Mouse (Mus musculus): ENCODE data around the gene Sirt7. TPM values are rescaled to one million over a fixed set of nuclear protein-coding genes. Genes with fewer than 3 reads are reported as not detected.

Sirt7 gene
- polyA plus RNA-seq, 1 experiment from 2014 or later: 28.6 TPM

- H3K4me1 ChIP-seq (ENCODE audit: control insufficient read depth, insufficient read depth, low read length): peaks cover 18% of the 10 kb centered on the region
- no peaks in the 10 kb centered on the region for H3K9me3 ChIP-seq (ENCODE audit: control insufficient read depth, low read length)
- WGBS: under 1% methylated on average over 81 of the region's 95 CpGs
- no peaks in the 10 kb centered on the region for H3K36me3 ChIP-seq (ENCODE audit: control insufficient read depth, insufficient read depth, low read length)
- no peak overlapping the region for H3K27ac ChIP-seq (ENCODE audit: low read depth, low read length)
- peaks cover 66% of the 10 kb centered on the region for H3K27me3 ChIP-seq (ENCODE audit: control insufficient read depth, insufficient read depth, low read length)
- peak overlapping the region; percentile 77 for H3K4me2 ChIP-seq (replicated peaks; ENCODE audit: low read depth, low read length)
- H3K9ac ChIP-seq (ENCODE audit: low read depth, low read length): peak overlapping the region; percentile 44
- peak overlapping the region; percentile 36 for H3K4me3 ChIP-seq (ENCODE audit: low read length)
- peak; percentile 60; the same call in 1 of the 2 replicates for ATAC-seq (ENCODE audit: low FRiP score, low TSS enrichment)
Measured at GRCm38 (mm10) chr11:120660301-120661075, 35.4 kb upstream of the Sirt7 start.

- Histone ChIP-seq H3K27me3 (ENCODE audit: control insufficient read depth, insufficient read depth, low read length) (peaks cover 60% of the 10 kb centered on the region), H3K4me2 (replicated peaks; ENCODE audit: low read depth, low read length) (peak overlapping the region; percentile 77), H3K27ac (ENCODE audit: low read depth, low read length) (no peak overlapping the region), H3K4me3 (ENCODE audit: low read length) (peak overlapping the region; percentile 36), H3K9me3 (ENCODE audit: control insufficient read depth, low read length) (no peaks in the 10 kb centered on the region), H3K4me1 (ENCODE audit: control insufficient read depth, insufficient read depth, low read length) (peaks cover 18% of the 10 kb centered on the region), H3K36me3 (ENCODE audit: control insufficient read depth, insufficient read depth, low read length) (no peaks in the 10 kb centered on the region), H3K9ac (ENCODE audit: low read depth, low read length) (peak overlapping the region; percentile 44)
- peak; percentile 25 for ATAC-seq (ENCODE audit: low FRiP score, low TSS enrichment)
- whole genome bisulfite sequencing: 1% methylated on average over 49 of the region's 50 CpGs
Measured at GRCm38 (mm10) chr11:120659509-120660300, 34.7 kb upstream of the Sirt7 start.

- Histone ChIP-seq H3K9me3 (ENCODE audit: control insufficient read depth, low read length) (no peaks in the 10 kb centered on the region), H3K27ac (ENCODE audit: low read depth, low read length) (no peak overlapping the region), H3K27me3 (ENCODE audit: control insufficient read depth, insufficient read depth, low read length) (peaks cover 60% of the 10 kb centered on the region), H3K4me1 (ENCODE audit: control insufficient read depth, insufficient read depth, low read length) (peaks cover 18% of the 10 kb centered on the region), H3K9ac (ENCODE audit: low read depth, low read length) (no peak overlapping the region), H3K36me3 (ENCODE audit: control insufficient read depth, insufficient read depth, low read length) (no peaks in the 10 kb centered on the region), H3K4me2 (replicated peaks; ENCODE audit: low read depth, low read length) (peak overlapping the region; percentile 5; the same call in 1 of the 2 replicates), H3K4me3 (ENCODE audit: low read length) (no peak overlapping the region; the same call in 1 of the 2 replicates)
- ATAC-seq (ENCODE audit: low FRiP score, low TSS enrichment): peak; percentile 36; the same call in 1 of the 2 replicates
- 2% methylated on average over 24 of the region's 24 CpGs for WGBS
Measured at GRCm38 (mm10) chr11:120658876-120659410, 33.9 kb upstream of the Sirt7 start.

GRCm38 (mm10) chr11:120657301-120657700 lies 32.3 kb upstream of the Sirt7 start:
- Histone ChIP-seq H3K9ac (ENCODE audit: low read depth, low read length) (no peak overlapping the region), H3K9me3 (ENCODE audit: control insufficient read depth, low read length) (no peaks in the 10 kb centered on the region), H3K4me2 (replicated peaks; ENCODE audit: low read depth, low read length) (no peak overlapping the region), H3K27me3 (ENCODE audit: control insufficient read depth, insufficient read depth, low read length) (peaks cover 44% of the 10 kb centered on the region), H3K4me3 (ENCODE audit: low read length) (no peak overlapping the region), H3K27ac (ENCODE audit: low read depth, low read length) (no peak overlapping the region), H3K36me3 (ENCODE audit: control insufficient read depth, insufficient read depth, low read length) (no peaks in the 10 kb centered on the region), H3K4me1 (ENCODE audit: control insufficient read depth, insufficient read depth, low read length) (peaks cover 18% of the 10 kb centered on the region)
- 90% methylated on average over 4 of the region's 4 CpGs for WGBS
- no peak for ATAC-seq (ENCODE audit: low FRiP score, low TSS enrichment)

DNA sequence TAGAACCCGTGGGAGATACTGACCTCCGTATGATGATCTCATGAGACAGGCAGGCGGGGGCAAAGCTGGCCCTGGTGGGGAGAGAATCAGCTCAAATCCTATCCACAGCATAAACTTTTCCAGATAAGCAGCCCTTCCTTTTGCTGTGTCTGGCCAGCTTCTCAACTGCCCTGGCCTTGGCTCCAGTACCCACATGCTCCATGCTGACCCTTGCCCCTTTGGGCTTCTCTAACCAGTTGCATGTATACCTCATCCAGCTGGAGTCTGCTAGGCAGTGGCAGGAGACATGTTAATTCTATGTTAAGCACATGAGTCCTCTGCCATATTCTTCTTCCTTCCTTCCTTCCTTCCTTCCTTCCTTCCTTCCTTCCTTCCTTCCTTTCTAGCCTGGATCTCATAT lies 29.7 kb upstream of the Sirt7 start:
- H3K36me3 ChIP-seq (ENCODE audit: control insufficient read depth, insufficient read depth, low read length): no peaks in the 10 kb centered on the region
- 74% methylated on average over 3 of the region's 3 CpGs for WGBS
- H3K27me3 ChIP-seq (ENCODE audit: control insufficient read depth, insufficient read depth, low read length): peaks cover 18% of the 10 kb centered on the region
- H3K4me3 ChIP-seq (ENCODE audit: low read length): no peak overlapping the region
- no peaks in the 10 kb centered on the region for H3K9me3 ChIP-seq (ENCODE audit: control insufficient read depth, low read length)
- H3K9ac ChIP-seq (ENCODE audit: low read depth, low read length): no peak overlapping the region
- no peak overlapping the region for H3K4me2 ChIP-seq (replicated peaks; ENCODE audit: low read depth, low read length)
- ATAC-seq (ENCODE audit: low FRiP score, low TSS enrichment): no peak
- H3K4me1 ChIP-seq (ENCODE audit: control insufficient read depth, insufficient read depth, low read length): peaks cover 5% of the 10 kb centered on the region; the same call in 1 of the 2 replicates
- no peak overlapping the region for H3K27ac ChIP-seq (ENCODE audit: low read depth, low read length)

DNA sequence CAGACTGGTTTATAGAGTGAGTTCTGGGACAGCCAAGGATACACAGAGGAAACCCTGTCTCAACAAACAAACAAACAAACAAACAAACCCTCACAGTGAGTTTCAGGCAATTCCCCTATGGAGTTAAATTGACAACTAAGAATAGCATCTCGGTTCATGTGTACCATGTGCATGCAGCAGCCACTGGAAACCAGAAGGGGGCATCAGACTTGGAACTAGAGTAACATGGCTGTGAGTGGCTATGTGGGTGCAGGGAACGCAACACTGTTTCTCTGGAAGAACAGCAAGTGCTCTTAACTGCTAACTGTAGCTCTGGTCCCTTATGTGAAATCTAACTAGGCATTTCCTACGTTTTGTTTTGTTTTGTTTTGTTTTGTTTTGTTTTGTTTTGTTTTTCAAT lies 26.8 kb upstream of the Sirt7 start:
- Histone ChIP-seq H3K4me1 (ENCODE audit: control insufficient read depth, insufficient read depth, low read length) (peaks cover 6% of the 10 kb centered on the region), H3K27me3 (ENCODE audit: control insufficient read depth, insufficient read depth, low read length) (peaks cover 4% of the 10 kb centered on the region; the same call in 1 of the 2 replicates), H3K9me3 (ENCODE audit: control insufficient read depth, low read length) (no peaks in the 10 kb centered on the region), H3K4me2 (replicated peaks; ENCODE audit: low read depth, low read length) (no peak overlapping the region), H3K4me3 (ENCODE audit: low read length) (no peak overlapping the region), H3K9ac (ENCODE audit: low read depth, low read length) (no peak overlapping the region), H3K27ac (ENCODE audit: low read depth, low read length) (no peak overlapping the region), H3K36me3 (ENCODE audit: control insufficient read depth, insufficient read depth, low read length) (no peaks in the 10 kb centered on the region)
- no peak for ATAC-seq (ENCODE audit: low FRiP score, low TSS enrichment)
- WGBS: 81% methylated on average over 3 of the region's 3 CpGs

- H3K27me3 ChIP-seq (ENCODE audit: control insufficient read depth, insufficient read depth, low read length): peaks cover 4% of the 10 kb centered on the region; the same call in 1 of the 2 replicates
- H3K9ac ChIP-seq (ENCODE audit: low read depth, low read length): peak within 1 kb of the TSS; percentile 9; the same call in 1 of the 2 replicates
- peak within 1 kb of the TSS; percentile 42 for H3K4me2 ChIP-seq (replicated peaks; ENCODE audit: low read depth, low read length)
- H3K36me3 ChIP-seq (ENCODE audit: control insufficient read depth, insufficient read depth, low read length): no peaks in the 10 kb centered on the region
- H3K4me3 ChIP-seq (ENCODE audit: low read length): peak within 1 kb of the TSS; percentile 9; the same call in 1 of the 2 replicates
- peaks cover 9% of the 10 kb centered on the region for H3K4me1 ChIP-seq (ENCODE audit: control insufficient read depth, insufficient read depth, low read length)
- no peak within 1 kb of the TSS for H3K27ac ChIP-seq (ENCODE audit: low read depth, low read length)
- H3K9me3 ChIP-seq (ENCODE audit: control insufficient read depth, low read length): no peaks in the 10 kb centered on the region
- 7% methylated on average over 13 of the region's 13 CpGs for WGBS
- no peak for ATAC-seq (ENCODE audit: low FRiP score, low TSS enrichment)
Measured at GRCm38 (mm10) chr11:120648001-120648476, 23.0 kb upstream of the Sirt7 start, which contains the start of gene Myadml2. Gene Myadml2, minus strand, starts transcription at chr11:120648158.

DNA sequence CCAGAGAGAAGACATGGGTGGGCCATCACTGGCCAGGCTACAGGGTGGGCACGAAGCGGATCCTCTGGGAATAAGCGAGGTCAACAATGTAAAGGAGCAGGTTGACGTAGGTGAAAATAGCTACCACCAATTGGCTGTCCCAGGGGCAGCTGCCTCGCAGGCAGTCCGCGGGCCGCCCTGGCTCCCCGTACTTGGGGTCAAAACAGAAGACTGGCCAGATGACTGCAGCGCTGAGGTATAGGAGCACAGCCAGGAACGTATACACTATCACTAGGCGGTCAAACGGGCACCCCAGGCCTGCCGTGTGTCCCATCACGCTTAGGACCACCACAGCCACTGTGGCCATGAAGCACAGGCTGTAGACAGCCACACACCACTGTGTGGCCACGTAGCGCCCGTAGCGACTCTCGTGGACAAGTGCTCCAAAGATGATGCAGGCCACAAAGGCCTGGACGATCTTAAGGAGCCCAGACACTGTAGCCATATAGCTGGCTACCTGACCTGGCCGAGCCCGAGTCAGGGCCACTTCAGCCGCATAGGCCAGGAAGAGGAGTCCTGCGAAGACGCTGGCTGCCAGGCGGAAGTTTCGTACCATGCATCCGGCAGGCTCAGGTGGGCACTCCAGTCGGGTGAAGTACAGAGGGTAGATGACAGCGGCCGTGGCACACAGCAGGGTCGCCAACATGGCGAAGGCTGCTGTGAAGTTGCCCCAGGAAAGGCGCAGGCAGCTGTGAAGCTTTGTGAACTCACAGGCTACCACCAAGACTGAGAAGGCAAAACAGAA lies 22.2 kb upstream of the Sirt7 start:
- no peak overlapping the region; the same call in 1 of the 2 replicates for H3K4me2 ChIP-seq (replicated peaks; ENCODE audit: low read depth, low read length)
- 0 out of 2 replicates have a peak overlapping the region, but pooled peaks have one; percentile 9 for H3K9ac ChIP-seq (ENCODE audit: low read depth, low read length)
- no peak overlapping the region for H3K4me3 ChIP-seq (ENCODE audit: low read length)
- 81% methylated on average over 35 of the region's 35 CpGs for WGBS
- H3K36me3 ChIP-seq (ENCODE audit: control insufficient read depth, insufficient read depth, low read length): no peaks in the 10 kb centered on the region
- H3K4me1 ChIP-seq (ENCODE audit: control insufficient read depth, insufficient read depth, low read length): peaks cover 9% of the 10 kb centered on the region
- no peak for ATAC-seq (ENCODE audit: low FRiP score, low TSS enrichment)
- H3K27me3 ChIP-seq (ENCODE audit: control insufficient read depth, insufficient read depth, low read length): peaks cover 4% of the 10 kb centered on the region; the same call in 1 of the 2 replicates
- H3K27ac ChIP-seq (ENCODE audit: low read depth, low read length): no peak overlapping the region
- no peaks in the 10 kb centered on the region for H3K9me3 ChIP-seq (ENCODE audit: control insufficient read depth, low read length)

Data from kidney, embryonic 14.5 days (tissue).